Mouse (Mus musculus) neural tube, embryonic 12.5 days (tissue): ENCODE measurements at regions not wholly inside any gene's neighbourhood (a gene's known extent, or its start where the extent isn't known, plus 50 kb on each side); places are given as distances from the start of the nearest gene placed in this dataset.
"Not testable (repeated sequence)": the region's sequence is repeated elsewhere in the genome, so short reads cannot be mapped to it uniquely, and the experiment has no call there.

Source experiments
- ATAC-seq: fragments of 200-750 bp; cut with Nextera tagmentation; 2 replicates; pipeline ENCODE4 v1.8.0; 2017; ENCODE audit warnings: low read depth, mild to moderate bottlenecking, moderate TSS enrichment, moderate library complexity; ENCODE audit not compliant: low FRiP score
- H3K27ac ChIP-seq: fragments of 300-500 bp; sonication (generic); 2 replicates; pipeline ENCODE4 v1.5.1; 2016
- H3K27me3 ChIP-seq: fragments of 300-500 bp; sonication (generic); replicated peaks from 2 replicates; pipeline ENCODE4 v1.6.1; 2016; ENCODE audit warnings: mild to moderate bottlenecking
- H3K36me3 ChIP-seq: fragments of 300-500 bp; sonication (generic); 2 replicates; pipeline ENCODE4 v1.6.1; 2016; ENCODE audit warnings: mild to moderate bottlenecking
- H3K4me1 ChIP-seq: fragments of 300-500 bp; sonication (generic); 2 replicates; pipeline ENCODE4 v1.6.1; 2016
- H3K4me2 ChIP-seq: fragments of 300-500 bp; sonication (generic); replicated peaks from 2 replicates; pipeline ENCODE4 v1.6.1; 2016; ENCODE audit warnings: mild to moderate bottlenecking
- H3K4me3 ChIP-seq: fragments of 300-500 bp; sonication (generic); 2 replicates; pipeline ENCODE4 v1.5.1; 2016
- H3K9ac ChIP-seq: fragments of 300-500 bp; sonication (generic); 2 replicates; pipeline ENCODE4 v1.6.1; 2016; ENCODE audit warnings: mild to moderate bottlenecking
- H3K9me3 ChIP-seq: fragments of 300-500 bp; sonication (generic); 2 replicates; pipeline ENCODE4 v1.6.1; 2016; ENCODE audit warnings: mild to moderate bottlenecking
- WGBS: fragments of 180-500 bp; shearing (Covaris S2); methylation state at CpG from one replicate; pipeline ENCODE4 v1.1.7; 2016; 5-methylcytosine and 5-hydroxymethylcytosine counted together

DNA sequence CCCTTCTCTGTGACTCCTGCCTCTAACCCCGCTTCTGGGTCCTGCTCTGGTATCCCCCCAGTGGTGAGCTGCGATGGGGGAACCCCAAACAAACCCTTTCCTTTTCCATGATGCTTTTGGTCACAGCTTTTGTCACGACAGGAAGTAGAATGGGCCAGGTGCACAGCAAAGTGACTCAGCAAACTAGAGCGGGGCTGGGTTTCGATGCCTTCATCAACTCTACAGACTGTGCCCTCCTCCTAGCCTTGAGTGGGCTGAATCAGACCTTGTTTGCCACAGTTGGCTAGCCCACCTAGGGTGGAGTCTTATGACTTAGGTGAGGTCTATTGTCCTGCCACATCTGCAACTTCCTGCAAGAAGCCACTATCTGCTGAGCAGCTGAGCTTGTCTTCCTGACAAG, 174.7 kb upstream of the Trpc7 start:
- Histone ChIP-seq H3K27me3 (no peaks in the 10 kb centered on the region), H3K4me1 (no peaks in the 10 kb centered on the region), H3K27ac (no peak overlapping the region), H3K4me2 (no peak overlapping the region), H3K9ac (no peak overlapping the region), H3K4me3 (no peak overlapping the region), H3K36me3 (no peaks in the 10 kb centered on the region), H3K9me3 (no peaks in the 10 kb centered on the region)
- WGBS = 88% methylated on average over 5 of the region's 5 CpGs
- no peak for ATAC-seq

DNA sequence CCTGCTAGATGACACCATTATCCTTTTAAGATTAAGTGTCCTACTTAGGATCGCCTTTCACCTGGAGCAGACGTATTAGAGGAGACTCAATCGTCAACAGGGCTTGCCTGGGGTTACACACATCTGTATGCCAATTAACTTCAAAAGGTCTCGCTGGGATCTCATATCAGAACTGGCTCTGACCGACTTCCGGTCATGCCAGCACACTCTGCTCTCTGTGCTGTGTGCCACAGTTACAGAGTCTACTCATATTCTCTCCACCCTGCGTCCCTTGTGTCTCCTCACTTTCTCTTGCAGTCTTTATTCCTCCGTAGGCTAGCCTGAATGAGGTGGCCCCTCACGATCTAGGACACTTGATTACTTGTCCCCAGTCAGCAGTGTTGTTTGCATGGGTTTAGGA, 165.9 kb upstream of the Trpc7 start:
- no peak for ATAC-seq
- 82% methylated on average over 9 of the region's 9 CpGs for WGBS
- no peaks in the 10 kb centered on the region for H3K36me3 ChIP-seq
- peaks cover 6% of the 10 kb centered on the region; the same call in 1 of the 2 replicates for H3K4me1 ChIP-seq
- H3K27me3 ChIP-seq = no peaks in the 10 kb centered on the region
- no peaks in the 10 kb centered on the region for H3K9me3 ChIP-seq
- no peak overlapping the region for H3K4me2 ChIP-seq
- no peak overlapping the region for H3K27ac ChIP-seq
- H3K4me3 ChIP-seq = no peak overlapping the region
- no peak overlapping the region for H3K9ac ChIP-seq

DNA sequence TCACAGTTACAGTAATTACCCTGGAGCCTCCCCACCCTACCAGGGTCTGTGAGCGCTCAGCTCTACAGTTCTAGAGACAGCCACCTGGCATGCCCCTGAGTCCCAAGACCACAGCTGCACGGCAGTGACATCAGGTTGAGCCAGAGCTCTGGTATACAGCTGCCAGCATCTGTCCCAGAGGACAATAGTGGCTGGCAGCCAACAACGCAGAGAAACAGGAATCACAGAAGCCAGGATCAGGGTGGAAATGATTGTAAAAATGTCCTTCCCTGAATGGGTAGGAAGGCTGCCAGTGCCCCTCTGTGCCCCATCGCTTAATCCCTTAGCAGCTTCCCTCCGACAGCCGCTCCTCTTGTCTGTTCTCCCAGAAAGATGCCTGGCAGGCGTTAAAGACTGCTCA, 165.3 kb upstream of the Trpc7 start:
- no peak overlapping the region for H3K9ac ChIP-seq
- no peaks in the 10 kb centered on the region for H3K27me3 ChIP-seq
- no peak overlapping the region for H3K4me3 ChIP-seq
- no peak for ATAC-seq
- no peak overlapping the region for H3K27ac ChIP-seq
- peaks cover 8% of the 10 kb centered on the region for H3K4me1 ChIP-seq
- 72% methylated on average over 7 of the region's 7 CpGs for WGBS
- H3K4me2 ChIP-seq = no peak overlapping the region
- H3K9me3 ChIP-seq = no peaks in the 10 kb centered on the region
- no peaks in the 10 kb centered on the region for H3K36me3 ChIP-seq

DNA sequence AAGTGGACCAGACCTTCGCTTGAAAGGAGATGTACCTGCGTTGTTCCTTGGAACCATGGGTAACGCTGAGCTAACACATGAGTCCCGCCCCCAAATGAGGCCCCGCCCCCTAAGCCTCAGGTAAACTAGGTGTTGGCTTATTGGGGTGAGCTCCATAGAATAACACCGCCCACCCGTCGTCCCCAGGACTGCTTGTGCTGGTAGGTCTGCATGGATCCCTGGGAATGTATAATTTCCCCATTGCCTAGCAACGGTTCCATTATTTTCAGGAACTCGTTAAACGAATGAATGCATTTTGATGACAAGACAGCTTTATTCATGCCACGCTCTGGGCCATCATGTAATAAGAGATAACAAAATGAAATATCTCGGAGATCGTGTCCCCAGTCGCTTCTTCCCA, 161.0 kb upstream of the Trpc7 start:
- Histone ChIP-seq H3K36me3 (no peaks in the 10 kb centered on the region), H3K4me1 (peaks cover 20% of the 10 kb centered on the region), H3K4me2 (no peak overlapping the region), H3K9me3 (no peaks in the 10 kb centered on the region), H3K9ac (no peak overlapping the region), H3K27me3 (no peaks in the 10 kb centered on the region), H3K27ac (no peak overlapping the region), H3K4me3 (no peak overlapping the region)
- 70% methylated on average over 15 of the region's 15 CpGs for WGBS
- no peak for ATAC-seq

DNA sequence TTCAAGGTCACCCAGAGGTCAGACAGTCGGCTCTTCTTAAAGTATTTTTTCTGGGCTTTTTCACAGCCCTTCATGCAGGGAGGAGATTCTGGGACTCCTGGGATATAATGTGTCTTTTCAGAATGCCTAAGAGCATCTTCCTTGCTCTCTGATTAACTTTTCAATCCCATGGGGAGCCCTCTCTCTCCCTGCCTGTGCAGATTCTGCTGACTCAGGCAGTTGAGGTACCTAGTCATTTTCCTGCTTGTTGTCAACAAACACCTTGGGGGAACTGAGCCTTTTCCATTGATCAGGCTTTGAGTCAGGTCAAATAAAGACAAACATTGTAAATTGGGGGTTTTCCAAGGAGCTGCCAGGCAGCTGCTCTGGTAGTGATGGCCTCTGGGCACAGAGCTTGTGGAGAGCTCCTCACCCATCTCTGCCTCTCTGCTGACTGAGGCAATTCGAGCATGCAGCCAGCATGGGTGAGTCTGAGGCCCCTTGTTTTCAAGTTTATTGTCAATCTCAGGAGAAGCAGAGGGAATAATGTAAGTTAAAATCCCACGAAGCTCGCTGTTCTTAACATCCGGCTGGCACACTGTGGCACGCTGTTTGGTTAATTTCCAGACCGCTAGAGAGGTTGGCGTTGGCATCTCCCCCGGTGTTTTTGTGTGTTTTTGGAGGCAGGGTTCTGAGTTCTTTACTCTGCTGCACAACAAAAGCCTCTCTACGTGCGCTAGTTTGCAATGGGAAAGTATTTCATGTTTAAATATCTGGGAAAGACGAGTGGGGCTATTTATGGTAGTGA, 159.8 kb upstream of the Trpc7 start:
- Histone ChIP-seq H3K27me3 (no peaks in the 10 kb centered on the region), H3K9me3 (no peaks in the 10 kb centered on the region), H3K9ac (no peak overlapping the region), H3K4me3 (no peak overlapping the region), H3K4me1 (peaks cover 14% of the 10 kb centered on the region), H3K4me2 (0 out of 2 replicates have a peak overlapping the region, but pooled peaks have one; percentile 20), H3K27ac (peak overlapping the region; percentile 32; the same call in 1 of the 2 replicates), H3K36me3 (no peaks in the 10 kb centered on the region)
- 41% methylated on average over 12 of the region's 12 CpGs for WGBS
- peak; percentile 48 for ATAC-seq

DNA sequence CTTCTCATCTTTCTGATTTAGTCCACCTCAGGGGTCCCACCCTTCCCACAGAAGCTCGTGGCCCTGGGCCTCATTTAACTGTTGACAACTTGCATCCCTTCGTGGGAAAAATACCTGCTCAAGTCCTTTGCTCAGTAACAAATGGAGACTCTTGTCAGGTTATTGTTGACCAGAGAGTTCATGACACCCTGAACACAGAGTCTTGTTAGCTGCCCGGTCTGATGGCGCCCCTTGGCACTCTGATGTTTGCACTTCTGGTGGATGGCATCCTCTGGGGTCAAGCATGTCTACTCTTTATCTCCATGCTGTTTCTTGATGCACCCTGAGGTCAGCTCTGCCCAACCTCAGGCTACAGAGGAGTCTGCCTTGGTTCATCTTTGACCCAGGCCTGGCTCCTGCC, 157.6 kb upstream of the Trpc7 start:
- H3K27ac ChIP-seq = no peak overlapping the region

DNA sequence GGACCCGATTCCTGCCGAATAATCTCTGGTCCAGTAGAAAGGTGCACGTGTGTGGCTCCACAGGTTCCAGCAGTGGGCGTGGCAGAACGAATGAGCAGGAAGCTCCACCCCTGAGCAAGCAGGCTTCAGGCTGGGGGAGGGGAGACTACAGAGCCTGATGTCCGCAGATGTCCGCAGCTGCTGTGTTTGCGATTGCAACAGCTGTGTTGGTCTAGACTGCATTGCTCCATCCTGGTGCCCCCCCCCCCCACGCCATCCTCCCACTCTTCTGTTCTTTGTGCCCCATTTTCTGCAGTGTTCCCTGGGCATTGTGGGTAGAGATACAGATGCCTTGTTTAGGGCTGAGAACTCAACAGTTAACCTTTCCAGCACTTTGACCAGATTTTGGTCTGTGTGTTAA, 150.3 kb upstream of the Trpc7 start:
- H3K27ac ChIP-seq, H3K9me3 ChIP-seq, H3K27me3 ChIP-seq, H3K4me1 ChIP-seq, H3K4me2 ChIP-seq, H3K9ac ChIP-seq, H3K36me3 ChIP-seq, H3K4me3 ChIP-seq, ATAC-seq: not testable (repeated sequence)
- 28% methylated on average over 7 of the region's 9 CpGs for WGBS

More for the DNA sequence above, 157.6 kb upstream of the Trpc7 start:
- H3K9me3 ChIP-seq = no peaks in the 10 kb centered on the region
- no peak overlapping the region for H3K4me2 ChIP-seq
- no peaks in the 10 kb centered on the region for H3K27me3 ChIP-seq
- no peak for ATAC-seq
- H3K4me3 ChIP-seq = no peak overlapping the region
- H3K9ac ChIP-seq = no peak overlapping the region
- H3K4me1 ChIP-seq = peaks cover 14% of the 10 kb centered on the region
- WGBS = 86% methylated on average over 4 of the region's 4 CpGs
- no peaks in the 10 kb centered on the region for H3K36me3 ChIP-seq

DNA sequence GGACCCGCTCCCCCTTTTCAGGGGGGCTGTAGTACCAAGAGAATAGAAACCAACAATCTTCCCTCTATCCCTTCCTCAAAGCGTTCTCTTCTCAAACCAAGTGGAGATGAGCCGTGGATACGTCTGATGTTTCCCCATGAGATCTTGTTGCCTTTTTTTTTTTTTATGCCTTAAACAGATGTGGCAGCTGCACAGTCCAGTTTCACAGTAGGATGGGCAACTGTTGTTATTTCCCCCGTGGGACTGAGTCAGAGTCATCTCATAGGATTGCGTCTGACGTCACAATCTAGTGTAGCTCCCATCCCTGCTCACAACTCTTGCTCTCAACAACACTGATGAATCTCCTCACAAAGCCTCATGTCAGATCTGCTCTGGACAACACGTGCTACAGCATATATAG, 148.7 kb upstream of the Trpc7 start:
- Histone ChIP-seq H3K9ac (no peak overlapping the region), H3K36me3 (no peaks in the 10 kb centered on the region), H3K4me2 (no peak overlapping the region), H3K4me1 (no peaks in the 10 kb centered on the region), H3K9me3 (no peaks in the 10 kb centered on the region; the same call in 1 of the 2 replicates), H3K27ac (no peak overlapping the region), H3K27me3 (no peaks in the 10 kb centered on the region), H3K4me3 (no peak overlapping the region)
- ATAC-seq = no peak
- 87% methylated on average over 8 of the region's 8 CpGs for WGBS

DNA sequence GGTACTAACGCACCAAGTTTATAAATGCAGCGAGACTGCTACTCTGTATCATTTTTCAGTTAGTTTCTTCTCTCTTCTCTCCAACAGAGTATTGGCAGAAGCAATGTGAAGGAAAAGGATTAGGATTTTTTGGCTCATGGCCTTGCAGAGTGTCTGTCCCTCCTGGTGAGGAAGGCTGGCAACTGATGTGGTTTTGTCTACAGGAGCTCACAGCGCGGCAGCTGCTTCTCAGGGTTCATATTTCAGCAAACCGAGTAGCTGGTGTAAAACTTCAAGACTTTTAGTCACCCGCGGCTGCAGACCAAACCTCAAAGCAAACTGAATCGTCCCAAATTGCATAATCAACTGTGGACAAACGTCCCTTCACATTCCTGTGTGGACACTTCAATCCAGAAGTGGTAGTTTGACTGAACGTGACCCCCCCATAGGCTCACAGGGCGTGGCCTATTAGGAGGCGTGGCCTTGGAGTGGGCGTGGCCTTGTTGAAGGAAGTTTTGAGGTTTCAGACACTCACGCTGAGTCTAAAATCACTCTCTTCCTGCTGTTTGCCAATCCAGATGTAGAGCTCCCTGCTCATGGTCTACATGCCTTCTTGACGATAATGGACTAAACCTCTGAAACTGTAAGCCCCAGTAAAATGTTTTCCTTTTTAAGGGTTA, 147.7 kb upstream of the Trpc7 start:
- H3K9ac ChIP-seq = no peak overlapping the region
- no peak overlapping the region for H3K4me3 ChIP-seq
- no peak overlapping the region for H3K27ac ChIP-seq
- H3K36me3 ChIP-seq = no peaks in the 10 kb centered on the region
- no peaks in the 10 kb centered on the region for H3K4me1 ChIP-seq
- 87% methylated on average over 15 of the region's 15 CpGs for WGBS
- no peak for ATAC-seq
- H3K4me2 ChIP-seq = no peak overlapping the region
- no peaks in the 10 kb centered on the region for H3K27me3 ChIP-seq
- H3K9me3 ChIP-seq = no peaks in the 10 kb centered on the region; the same call in 1 of the 2 replicates

DNA sequence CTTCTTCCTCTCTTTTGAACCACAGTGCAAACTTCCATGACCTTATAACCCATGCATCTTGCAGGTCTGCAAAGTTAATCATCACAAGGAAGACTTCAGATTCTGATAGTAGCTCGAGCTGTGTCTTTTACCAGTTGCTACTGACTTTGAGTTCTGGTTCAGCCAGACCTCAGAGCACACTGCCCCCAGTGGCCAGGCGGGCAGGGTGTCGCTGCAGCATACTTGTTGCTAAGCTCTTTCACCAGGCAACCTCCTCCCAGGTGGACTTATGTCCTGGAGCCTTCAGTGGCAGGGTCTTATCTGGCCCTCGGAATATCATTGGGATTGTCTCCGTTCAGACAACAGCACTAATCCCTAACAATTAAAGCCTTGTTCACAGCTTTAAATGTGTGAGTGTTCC, 146.7 kb upstream of the Trpc7 start:
- 79% methylated on average over 5 of the region's 5 CpGs for WGBS
- no peak overlapping the region for H3K27ac ChIP-seq
- no peaks in the 10 kb centered on the region; the same call in 1 of the 2 replicates for H3K9me3 ChIP-seq
- H3K27me3 ChIP-seq = no peaks in the 10 kb centered on the region
- no peak overlapping the region for H3K9ac ChIP-seq
- ATAC-seq = no peak
- no peaks in the 10 kb centered on the region for H3K4me1 ChIP-seq
- H3K36me3 ChIP-seq = no peaks in the 10 kb centered on the region
- no peak overlapping the region for H3K4me3 ChIP-seq
- no peak overlapping the region for H3K4me2 ChIP-seq

DNA sequence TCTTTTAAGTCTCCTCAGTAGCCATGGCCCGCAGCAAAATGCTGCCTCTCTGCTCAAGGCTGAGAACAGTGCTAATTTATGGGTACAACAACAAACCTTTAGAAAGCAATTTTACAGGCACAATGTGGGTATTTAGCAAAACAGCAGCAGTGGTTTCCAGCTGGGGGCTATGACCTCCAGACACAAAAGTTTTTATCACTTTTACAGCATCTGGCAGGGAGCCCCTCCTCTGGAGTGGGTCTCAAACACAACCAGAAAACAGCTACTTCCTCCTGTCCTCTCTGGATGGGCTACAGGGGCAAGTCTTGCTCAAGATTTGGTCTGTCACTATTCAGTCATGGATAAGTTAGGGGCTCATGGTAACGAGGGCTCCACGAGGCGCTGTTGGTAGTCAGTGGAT, 137.1 kb upstream of the Trpc7 start:
- no peak for ATAC-seq
- no peak overlapping the region for H3K4me3 ChIP-seq
- WGBS = 23% methylated on average over 4 of the region's 4 CpGs
- H3K27me3 ChIP-seq = no peaks in the 10 kb centered on the region
- no peaks in the 10 kb centered on the region for H3K36me3 ChIP-seq
- no peak overlapping the region for H3K4me2 ChIP-seq
- H3K9ac ChIP-seq = no peak overlapping the region
- peaks cover 3% of the 10 kb centered on the region; the same call in 1 of the 2 replicates for H3K4me1 ChIP-seq
- H3K9me3 ChIP-seq = no peaks in the 10 kb centered on the region
- H3K27ac ChIP-seq = no peak overlapping the region

DNA sequence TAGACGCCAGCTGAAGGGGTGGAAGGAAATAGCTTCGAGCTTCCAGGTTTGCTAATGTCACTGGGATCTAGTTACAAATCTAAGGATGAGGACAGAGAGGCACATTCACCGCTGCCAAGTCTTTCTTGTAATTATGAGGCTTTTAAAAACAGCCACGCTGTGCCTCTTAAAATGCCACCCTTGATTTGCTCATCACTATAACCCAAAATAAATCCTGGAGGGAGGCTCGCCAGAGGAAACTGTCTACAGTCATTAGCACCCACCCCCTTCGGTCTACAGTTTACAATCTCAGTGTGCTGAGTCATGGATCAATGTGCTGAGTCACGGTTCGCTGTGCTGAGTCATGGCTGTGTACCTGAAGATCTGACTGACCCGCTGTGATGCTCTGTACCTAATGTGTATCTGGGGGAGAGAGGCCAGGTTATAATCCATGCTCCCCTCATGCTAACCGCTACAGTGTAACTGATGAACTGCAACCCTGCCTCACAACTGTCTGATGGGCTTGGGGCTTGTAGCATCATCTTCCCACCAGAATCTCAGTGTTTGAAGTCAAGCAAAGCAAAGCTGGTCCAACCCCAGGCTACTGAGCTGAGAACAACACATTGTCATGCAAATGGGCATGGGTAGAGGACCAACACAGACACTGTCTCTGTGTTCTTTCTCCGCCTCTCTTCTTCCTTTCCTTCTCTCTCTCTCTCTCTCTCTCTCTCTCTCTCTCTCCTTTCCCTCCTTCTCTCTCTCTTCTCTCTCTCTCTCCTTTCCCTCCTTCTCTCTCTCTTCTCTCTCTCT, 122.0 kb upstream of the Trpc7 start:
- no peak for ATAC-seq
- no peaks in the 10 kb centered on the region for H3K36me3 ChIP-seq
- H3K4me1 ChIP-seq = peaks cover 4% of the 10 kb centered on the region; the same call in 1 of the 2 replicates
- WGBS = 70% methylated on average over 11 of the region's 11 CpGs
- H3K4me2 ChIP-seq = no peak overlapping the region
- H3K9me3 ChIP-seq = no peaks in the 10 kb centered on the region
- no peak overlapping the region for H3K9ac ChIP-seq
- no peak overlapping the region for H3K27ac ChIP-seq
- H3K27me3 ChIP-seq = no peaks in the 10 kb centered on the region
- no peak overlapping the region for H3K4me3 ChIP-seq
